Mouse (Mus musculus): Measurements from ENCODE around the gene Map4k4.

Gene Map4k4

DNA sequence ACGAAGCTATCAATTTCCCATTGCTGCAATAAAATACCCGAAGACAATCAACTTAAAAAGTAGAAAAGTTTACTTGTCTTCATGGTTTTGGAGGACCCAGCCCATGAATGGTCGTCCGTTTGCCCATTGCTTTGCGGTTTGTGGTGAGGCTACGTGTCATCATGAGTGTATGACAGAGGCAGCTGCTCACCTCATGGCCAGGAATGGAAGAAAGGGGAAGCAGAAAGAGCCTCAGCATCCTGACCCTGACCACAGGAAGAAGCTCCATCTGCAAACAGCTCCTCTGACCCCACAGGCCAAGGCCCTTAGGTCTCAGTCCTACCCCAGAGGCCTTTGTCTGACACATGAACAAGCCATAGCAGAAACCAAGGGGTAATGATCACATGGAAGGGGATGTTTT lies 150.4 kb downstream of the Map4k4 start:
- DNase-seq, result no peak

- no peak for DNase-seq
Observed at GRCm38 (mm10) chr1:40052156-40052555, 151.4 kb downstream of the Map4k4 start.

GRCm38 (mm10) chr1:40053071-40053470 lies 152.4 kb downstream of the Map4k4 start:
- no peak for DNase-seq

DNA sequence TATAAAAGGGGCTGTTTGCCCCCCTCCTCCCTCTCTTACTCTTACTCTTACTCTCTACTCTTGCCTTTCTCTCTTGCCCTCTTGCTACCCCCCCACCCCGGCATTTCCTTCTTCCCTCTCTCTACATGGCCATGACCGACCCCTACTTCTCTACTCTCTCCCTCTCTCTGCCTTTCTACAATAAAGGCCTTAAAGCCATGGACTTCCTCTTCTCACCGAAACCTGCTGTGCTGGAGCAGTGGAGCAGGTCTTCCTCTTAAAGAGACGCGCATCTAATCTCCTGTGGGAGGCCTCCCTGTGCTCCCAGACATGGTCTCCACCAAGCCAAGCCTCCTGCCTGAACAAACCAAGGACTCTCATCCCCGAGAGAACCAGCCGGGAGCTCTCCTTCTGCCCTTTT lies 154.3 kb downstream of the Map4k4 start:
- DNase-seq, result no peak

DNA sequence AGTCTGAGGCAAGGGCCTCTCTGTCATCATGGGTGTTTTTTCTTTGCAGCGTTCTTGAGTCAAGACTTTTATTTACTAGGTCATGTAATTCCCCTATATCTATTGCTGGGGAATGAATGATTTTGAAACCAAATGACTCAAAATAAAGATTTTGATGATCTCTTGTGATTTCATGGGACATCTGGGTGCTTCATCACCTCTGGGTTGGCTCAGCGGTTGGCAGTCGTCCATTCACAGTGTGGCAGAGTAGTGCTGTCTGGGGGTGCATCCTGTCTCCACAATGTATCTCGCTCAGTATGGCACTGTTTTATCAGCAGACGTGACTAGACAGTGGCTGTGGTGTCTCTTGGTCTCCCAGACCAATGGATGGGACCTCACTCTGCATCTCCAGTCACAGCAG lies 155.2 kb downstream of the Map4k4 start:
- DNase-seq, result no peak

GRCm38 (mm10) chr1:40057351-40057750 lies 156.6 kb downstream of the Map4k4 start:
- DNase-seq, result no peak

- DNase-seq, result no peak
Observed at GRCm38 (mm10) chr1:40058013-40058412, 157.3 kb downstream of the Map4k4 start.

DNA sequence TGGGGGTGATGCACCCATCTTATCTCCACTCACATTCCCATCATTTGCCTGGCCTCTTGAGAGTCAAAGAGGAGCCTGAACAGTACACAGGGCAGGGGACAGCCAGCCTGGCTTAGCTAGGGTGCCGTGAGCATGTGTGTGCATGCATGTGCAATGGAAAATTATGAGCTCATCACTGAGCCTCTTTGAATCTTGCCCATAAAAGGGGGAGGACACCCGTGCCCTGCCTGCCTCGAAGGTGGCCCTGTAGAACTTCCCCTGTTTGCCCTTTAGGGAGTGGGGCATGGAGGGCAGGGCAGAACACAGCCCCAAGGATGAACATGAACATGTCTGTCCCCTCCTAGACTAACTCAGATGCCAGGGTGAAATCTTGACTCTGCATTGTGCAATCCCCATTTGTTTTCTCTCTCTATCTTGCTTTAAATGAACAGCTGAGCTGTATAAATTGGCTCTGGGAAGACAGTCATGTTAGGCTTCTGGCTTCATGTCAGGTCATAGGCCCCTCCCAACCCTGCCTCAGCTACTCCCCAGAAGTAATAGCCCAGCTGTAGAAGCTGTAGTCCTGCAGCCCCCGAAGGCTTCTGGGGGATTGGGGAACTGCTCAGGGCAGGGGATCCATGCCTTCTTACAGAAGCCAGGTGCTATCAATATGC lies 158.5 kb downstream of the Map4k4 start:
- no peak for DNase-seq

DNA sequence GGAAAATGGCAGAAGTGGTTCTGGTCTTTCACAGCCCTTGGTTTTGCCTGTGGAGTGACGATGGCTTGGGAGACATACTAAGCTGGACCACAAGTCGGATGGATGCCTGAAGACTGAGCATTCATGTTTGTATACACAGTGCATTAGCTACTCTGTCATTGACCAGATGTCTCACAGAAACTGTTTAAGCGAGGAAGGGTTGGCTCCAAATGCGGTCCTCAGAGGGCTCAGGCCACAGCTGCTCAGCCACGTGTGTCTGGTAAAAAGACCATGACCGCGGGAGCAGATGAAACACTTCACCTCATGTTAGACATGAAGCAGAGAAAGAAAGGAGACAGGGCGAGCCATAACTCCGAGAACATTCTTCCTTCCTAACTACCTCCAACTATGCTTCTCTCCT lies 160.6 kb downstream of the Map4k4 start:
- no peak for DNase-seq

DNA sequence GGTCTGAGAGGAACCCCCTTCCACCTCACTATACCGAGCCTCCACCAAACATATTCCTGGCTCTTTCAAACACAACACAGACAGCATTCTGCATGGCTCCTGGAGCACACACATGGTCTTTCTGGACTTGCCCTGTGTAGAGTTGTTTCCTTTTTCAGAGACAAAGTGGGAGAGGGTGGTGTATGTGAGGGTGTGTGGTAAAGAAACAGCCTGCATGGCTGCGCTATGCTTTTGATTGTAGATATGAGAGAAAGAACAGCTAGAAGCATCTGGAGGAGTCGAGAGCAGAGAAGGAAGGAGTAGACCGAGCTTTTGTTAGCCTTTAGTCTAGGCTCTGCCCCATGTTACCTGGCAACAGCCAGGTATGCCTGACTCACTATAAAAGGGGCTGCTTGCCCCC lies 162.7 kb downstream of the Map4k4 start:
- DNase-seq, result no peak

- no peak for DNase-seq
Observed at GRCm38 (mm10) chr1:40064508-40064907, 163.8 kb downstream of the Map4k4 start.

DNA sequence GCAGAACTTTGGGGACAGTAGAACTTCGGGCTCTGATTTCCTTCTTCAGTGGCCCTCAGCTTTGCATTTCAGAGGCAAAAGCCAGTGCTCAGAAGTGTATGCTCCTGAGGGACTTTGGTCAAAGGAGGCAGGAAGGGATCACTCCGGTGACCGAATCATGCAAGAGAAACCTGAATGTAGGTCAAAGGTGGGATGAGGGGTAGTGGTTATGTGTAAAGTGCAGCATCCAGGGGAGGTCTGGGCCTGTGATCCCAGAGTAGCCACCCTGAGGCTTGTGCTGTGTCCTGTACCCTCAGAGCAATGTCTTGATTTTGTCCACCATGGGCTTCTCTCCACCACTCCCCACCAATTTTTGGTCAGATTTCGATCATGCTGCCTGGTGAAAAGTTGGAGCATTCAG lies 171.8 kb downstream of the Map4k4 start:
- DNase-seq, result no peak

GRCm38 (mm10) chr1:40073779-40074178 lies 173.1 kb downstream of the Map4k4 start, which contains the start of gene Il1r2:
Gene Il1r2 (plus strand): TSS chr1:40074079.
- DNase-seq, result no peak

Measured in cerebellum, postnatal 10 days (tissue).